Mouse (Mus musculus) G1E (cell line): Measurements from ENCODE around the gene Fam98c.

Experiments used
- CTCF ChIP-seq: IDR thresholded peaks from 2 replicates; pipeline ENCODE4 v1.5.1; 2012; ENCODE audit warnings: low read depth, low read length, inconsistent platforms, mixed read lengths
- GATA1 ChIP-seq: IDR thresholded peaks from 2 replicates; pipeline ENCODE4 v1.6.1; 2012; ENCODE audit warnings: borderline replicate concordance, low read length, inconsistent platforms, mixed read lengths
- POLR2AphosphoS5 ChIP-seq: IDR thresholded peaks from 2 replicates; pipeline ENCODE4 v1.6.1; 2012; ENCODE audit warnings: low read depth, low read length, inconsistent platforms; ENCODE audit not compliant: insufficient replicate concordance
- TAL1 ChIP-seq: conservative IDR thresholded peaks from 2 replicates; pipeline ENCODE4 v1.6.1; 2012; ENCODE audit warnings: low read depth, low read length, inconsistent platforms, mixed read lengths

GRCm38 (mm10) chr7:29162294-29162693 is 6.3 kb upstream of the Fam98c start:
- TF ChIP-seq CTCF (no peak), GATA1 (no peak), TAL1 (no peak), POLR2AphosphoS5 (no peak)
